Mouse (Mus musculus): ENCODE results near the gene Txndc15. TPM values are rescaled to one million over a fixed set of nuclear protein-coding genes. Genes with fewer than 3 reads are reported as not detected.

The Txndc15 gene
- polyA plus RNA-seq, 1 experiment from 2014 or later, result 69.5 TPM

GRCm38 (mm10) chr13:55737885-55738284 is 23.4 kb downstream of the Txndc15 start:
- no peak for DNase-seq (ENCODE audit: low spot score)
- H3K27me3 ChIP-seq (ENCODE audit: insufficient read depth, poor library complexity, severe bottlenecking), result no peaks in the 10 kb centered on the region
- no peaks in the 10 kb centered on the region for H3K36me3 ChIP-seq
- whole genome bisulfite sequencing, result 83% methylated on average over 8 of the region's 8 CpGs
- no peak overlapping the region for H3K27ac ChIP-seq
- no peaks in the 10 kb centered on the region for H3K9me3 ChIP-seq
- H3K4me1 ChIP-seq, result peaks cover 16% of the 10 kb centered on the region; the same call in 1 of the 2 replicates
- H3K4me3 ChIP-seq, result no peak overlapping the region

DNA sequence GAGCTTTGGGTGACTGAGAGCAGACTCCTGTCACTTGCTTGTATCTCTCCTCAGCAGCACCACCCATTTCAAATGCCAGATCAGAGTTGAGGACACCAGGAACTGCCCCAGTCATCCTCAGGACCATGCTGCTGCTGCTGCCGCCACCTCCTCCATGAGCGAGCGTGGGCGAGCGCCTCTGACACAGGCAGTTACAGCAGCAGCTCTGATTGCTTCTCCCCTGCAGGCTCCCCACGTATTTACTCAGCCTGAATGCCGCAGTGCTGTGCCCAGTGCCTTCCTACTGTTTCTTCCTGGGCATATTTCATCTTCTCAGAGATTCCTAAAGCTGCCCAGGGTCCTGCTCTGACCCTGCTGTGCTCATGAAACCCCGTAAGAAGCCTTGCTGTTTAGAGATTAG is 27.9 kb downstream of the Txndc15 start:
- WGBS, result 67% methylated on average over 8 of the region's 8 CpGs
- no peaks in the 10 kb centered on the region for H3K27me3 ChIP-seq (ENCODE audit: insufficient read depth, poor library complexity, severe bottlenecking)
- no peaks in the 10 kb centered on the region for H3K36me3 ChIP-seq
- DNase-seq (ENCODE audit: low spot score), result no peak
- no peak overlapping the region for H3K27ac ChIP-seq
- no peak overlapping the region for H3K4me3 ChIP-seq
- H3K9me3 ChIP-seq, result no peaks in the 10 kb centered on the region
- peaks cover 16% of the 10 kb centered on the region; the same call in 1 of the 2 replicates for H3K4me1 ChIP-seq

DNA sequence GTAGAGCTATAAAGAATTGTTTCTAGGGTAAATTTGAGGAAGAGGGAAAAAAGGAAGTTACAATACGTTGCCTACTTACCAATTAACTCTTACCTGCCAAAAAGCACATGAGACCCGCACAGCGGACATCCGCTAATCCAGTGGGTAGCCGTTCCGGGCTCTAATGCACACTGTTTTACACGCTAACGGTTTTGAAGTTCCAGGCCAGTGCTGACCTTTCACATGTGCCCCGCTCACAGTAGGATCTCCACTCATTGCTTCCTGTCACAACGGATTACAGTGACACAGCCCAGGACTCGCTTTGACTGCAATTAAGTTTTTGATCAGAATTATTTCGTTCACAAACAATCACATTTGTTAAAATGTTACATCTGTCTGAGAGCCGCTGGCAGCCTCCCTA is 39.9 kb downstream of the Txndc15 start:
- Histone ChIP-seq H3K9me3 (no peaks in the 10 kb centered on the region), H3K27ac (no peak overlapping the region), H3K4me3 (no peak overlapping the region), H3K4me1 (peaks cover 14% of the 10 kb centered on the region), H3K36me3 (no peaks in the 10 kb centered on the region), H3K27me3 (ENCODE audit: insufficient read depth, poor library complexity, severe bottlenecking) (no peaks in the 10 kb centered on the region)
- no peak for DNase-seq (ENCODE audit: low spot score)
- WGBS, result 75% methylated on average over 13 of the region's 13 CpGs

- Histone ChIP-seq H3K4me1 (peaks cover 21% of the 10 kb centered on the region), H3K27me3 (ENCODE audit: insufficient read depth, poor library complexity, severe bottlenecking) (no peaks in the 10 kb centered on the region), H3K9me3 (no peaks in the 10 kb centered on the region), H3K27ac (peak overlapping the region; percentile 70), H3K4me3 (0 out of 2 replicates have a peak overlapping the region, but pooled peaks have one; percentile 31), H3K36me3 (no peaks in the 10 kb centered on the region)
- WGBS, result 40% methylated on average over 8 of the region's 8 CpGs
- no peak for DNase-seq (ENCODE audit: low spot score)
Measured at GRCm38 (mm10) chr13:55756789-55757188, 42.3 kb downstream of the Txndc15 start.

GRCm38 (mm10) chr13:55757645-55758044 is 43.2 kb downstream of the Txndc15 start:
- WGBS, result 89% methylated on average over 6 of the region's 6 CpGs
- Histone ChIP-seq H3K27me3 (ENCODE audit: insufficient read depth, poor library complexity, severe bottlenecking) (no peaks in the 10 kb centered on the region), H3K4me3 (no peak overlapping the region), H3K27ac (no peak overlapping the region), H3K36me3 (no peaks in the 10 kb centered on the region), H3K4me1 (peaks cover 21% of the 10 kb centered on the region), H3K9me3 (no peaks in the 10 kb centered on the region)
- DNase-seq (ENCODE audit: low spot score), result no peak

GRCm38 (mm10) chr13:55760576-55760975 is 46.1 kb downstream of the Txndc15 start:
- Histone ChIP-seq H3K27ac (no peak overlapping the region), H3K4me3 (no peak overlapping the region), H3K27me3 (ENCODE audit: insufficient read depth, poor library complexity, severe bottlenecking) (no peaks in the 10 kb centered on the region), H3K4me1 (peaks cover 20% of the 10 kb centered on the region), H3K36me3 (no peaks in the 10 kb centered on the region), H3K9me3 (no peaks in the 10 kb centered on the region)
- DNase-seq (ENCODE audit: low spot score), result no peak
- 69% methylated on average over 10 of the region's 10 CpGs for WGBS

GRCm38 (mm10) chr13:55761486-55761885 is 47.0 kb downstream of the Txndc15 start:
- no peak for DNase-seq (ENCODE audit: low spot score)
- 79% methylated on average over 10 of the region's 10 CpGs for WGBS
- no peak overlapping the region for H3K27ac ChIP-seq
- H3K4me1 ChIP-seq, result peaks cover 18% of the 10 kb centered on the region
- H3K4me3 ChIP-seq, result no peak overlapping the region
- H3K27me3 ChIP-seq (ENCODE audit: insufficient read depth, poor library complexity, severe bottlenecking), result no peaks in the 10 kb centered on the region
- H3K36me3 ChIP-seq, result no peaks in the 10 kb centered on the region
- H3K9me3 ChIP-seq, result no peaks in the 10 kb centered on the region

DNA sequence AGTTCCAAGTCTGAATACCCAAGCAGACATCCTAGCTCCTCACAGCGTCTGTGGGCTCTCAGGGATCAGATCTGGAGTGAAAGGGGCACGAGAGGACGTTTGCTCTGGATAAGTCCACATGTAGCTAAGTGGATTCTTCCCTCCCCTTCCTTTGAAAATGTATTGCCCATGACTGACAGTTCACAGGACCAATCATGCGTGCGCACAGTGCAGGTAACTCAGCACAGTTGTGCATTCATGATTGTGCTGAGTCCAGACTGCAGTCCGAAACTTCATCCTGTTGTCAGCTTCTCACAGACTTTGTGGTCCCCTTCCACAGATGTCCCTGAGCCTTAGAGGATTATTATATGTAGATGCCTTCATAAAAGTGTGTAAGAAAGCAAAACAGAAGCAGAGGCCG is 59.9 kb downstream of the Txndc15 start:
- Histone ChIP-seq H3K27ac (no peak overlapping the region), H3K36me3 (peaks cover 3% of the 10 kb centered on the region), H3K4me3 (no peak overlapping the region), H3K4me1 (peaks cover 10% of the 10 kb centered on the region), H3K27me3 (ENCODE audit: insufficient read depth, poor library complexity, severe bottlenecking) (no peaks in the 10 kb centered on the region), H3K9me3 (no peaks in the 10 kb centered on the region)
- no peak for DNase-seq (ENCODE audit: low spot score)
- 81% methylated on average over 7 of the region's 7 CpGs for WGBS

DNA sequence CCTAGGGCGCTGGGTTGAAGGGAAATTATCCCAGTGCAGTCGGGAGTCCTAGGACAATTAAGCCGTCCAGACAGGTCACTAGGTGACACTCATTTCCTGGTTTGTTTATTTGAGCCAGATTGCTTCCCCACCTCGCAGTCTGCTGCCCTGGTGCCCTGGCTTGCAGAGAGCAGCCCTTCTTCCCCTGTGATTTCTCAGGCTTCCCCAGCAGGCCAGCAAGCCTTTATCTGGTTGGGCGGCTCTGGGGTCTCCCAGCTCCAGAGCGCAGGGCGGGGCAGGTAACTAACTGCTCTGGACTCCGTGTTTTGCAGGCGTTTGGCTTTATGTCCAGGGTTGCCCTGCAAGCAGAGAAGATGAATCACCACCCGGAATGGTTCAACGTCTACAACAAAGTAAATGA is 60.6 kb downstream of the Txndc15 start:
- WGBS, result 39% methylated on average over 11 of the region's 11 CpGs
- Histone ChIP-seq H3K4me3 (no peak overlapping the region), H3K9me3 (no peaks in the 10 kb centered on the region), H3K4me1 (peaks cover 10% of the 10 kb centered on the region), H3K36me3 (peaks cover 3% of the 10 kb centered on the region), H3K27me3 (ENCODE audit: insufficient read depth, poor library complexity, severe bottlenecking) (no peaks in the 10 kb centered on the region), H3K27ac (no peak overlapping the region)
- no peak for DNase-seq (ENCODE audit: low spot score)

Other genes with a start within 250 kb of the Txndc15 start
- 101 and 166 TPM in 2 replicates for gene Dbn1, start 226.5 kb upstream of the Txndc15 start, polyA plus RNA-seq (2016; fragmentation: Nextera tagmentation; extraction: Ambion mirVana)
- 397 and 462 TPM in 2 replicates for gene Pdlim7, start 201.0 kb upstream of the Txndc15 start, polyA plus RNA-seq (2016; fragmentation: Nextera tagmentation; extraction: Ambion mirVana)
- gene Dok3, start 185.4 kb upstream of the Txndc15 start, polyA plus RNA-seq (2016; fragmentation: Nextera tagmentation; extraction: Ambion mirVana), result 0.57 and 2.4 TPM in 2 replicates
- 43.4 and 64.1 TPM in 2 replicates for gene Ddx41, start 178.0 kb upstream of the Txndc15 start, polyA plus RNA-seq (2016; fragmentation: Nextera tagmentation; extraction: Ambion mirVana)
- 25.9 and 44.0 TPM in 2 replicates for gene Fam193b, start 143.5 kb upstream of the Txndc15 start, polyA plus RNA-seq (2016; fragmentation: Nextera tagmentation; extraction: Ambion mirVana)
- 129 and 173 TPM in 2 replicates for gene Tmed9, start 140.9 kb upstream of the Txndc15 start, polyA plus RNA-seq (2016; fragmentation: Nextera tagmentation; extraction: Ambion mirVana)
- 23.9 and 27.6 TPM in 2 replicates for gene B4galt7, start 114.8 kb upstream of the Txndc15 start, polyA plus RNA-seq (2016; fragmentation: Nextera tagmentation; extraction: Ambion mirVana)
- 31.3 and 41.8 TPM in 2 replicates for gene Caml, start 91.6 kb upstream of the Txndc15 start, polyA plus RNA-seq (2016; fragmentation: Nextera tagmentation; extraction: Ambion mirVana)
- gene Ddx46, start 79.6 kb upstream of the Txndc15 start, polyA plus RNA-seq (2016; fragmentation: Nextera tagmentation; extraction: Ambion mirVana), result 26.8 and 36.4 TPM in 2 replicates
- 61.1 and 61.3 TPM in 2 replicates for gene B230219D22Rik, start 21.5 kb upstream of the Txndc15 start, polyA plus RNA-seq (2016; fragmentation: Nextera tagmentation; extraction: Ambion mirVana)
- 52.3 and 54.2 TPM in 2 replicates for gene Pcbd2, start 12.7 kb downstream of the Txndc15 start, polyA plus RNA-seq (2016; fragmentation: Nextera tagmentation; extraction: Ambion mirVana)
- 0.10 TPM in 1 of 2 replicates, not detected in the other for gene Catsper3, start 69.9 kb downstream of the Txndc15 start, polyA plus RNA-seq (2016; fragmentation: Nextera tagmentation; extraction: Ambion mirVana)
- 0.53 and 3.8 TPM in 2 replicates for gene Pitx1, start 121.5 kb downstream of the Txndc15 start, polyA plus RNA-seq (2016; fragmentation: Nextera tagmentation; extraction: Ambion mirVana)

All from heart, embryonic 10.5 days (tissue).